ENCODE assay signal across 14 mouse cellular contexts in genomic region chr16:44018372-44018771, GRCm38 (mm10). TPM values are rescaled to one million over a fixed set of nuclear protein-coding genes. Genes with fewer than 3 reads are reported as not detected.
DNase-seq lines count a peak whose midpoint lies in the region; ATAC-seq and TF ChIP-seq lines count a peak whose summit lies in the region.
"Had no signal": no experiment of that assay in that cellular context is flagged by ENCODE, and none has a peak within 500 bp of the region (broad histone marks: within the 10 kb centered on the region; RNA-seq: fewer than 3 reads in every experiment).

No protein-coding gene starts in this region.

- peak; percentile 20 for DNase-seq in spleen, adult 12 weeks (ENCODE audit: low spot score)
- DNase-seq in spleen, postnatal 14 days (ENCODE audit: low spot score in 2 of 2) = no peak
- DNase-seq in T-cell, adult 2 months (ENCODE audit: low spot score) = no peak
- no peak for DNase-seq in gastrocnemius, adult 2 months
- DNase-seq: adrenal gland, postnatal 10 days; cerebellum, postnatal 36 days; gastrocnemius, postnatal 10 days; right cerebral cortex, postnatal 14 days; thymus, postnatal 36 days had no signal

- no peaks in the 10 kb centered on the region for H3K36me3 ChIP-seq in liver, embryonic 16.5 days (ENCODE audit: control insufficient read depth, insufficient read depth)
- H3K36me3 ChIP-seq: midbrain, embryonic 10.5 days had no signal

- no peaks in the 10 kb centered on the region for H3K27me3 ChIP-seq in liver, embryonic 16.5 days (ENCODE audit: control insufficient read depth, insufficient read depth, low read depth, low read length)

- no peak for TF ChIP-seq CTCF in gastrocnemius, adult 2 months (IDR thresholded peaks at IDR 0.05)

- WGBS in liver, embryonic 16.5 days (ENCODE audit: insufficient replicate concordance) = 12% methylated on average over 7 of the region's 7 CpGs

- no peak overlapping the region for H3K9ac ChIP-seq in liver, embryonic 16.5 days (ENCODE audit: low read depth, low read length)

- no peaks in the 10 kb centered on the region for H3K9me3 ChIP-seq in liver, embryonic 16.5 days (replicated peaks; ENCODE audit: control insufficient read depth, low read length)
- H3K9me3 ChIP-seq: midbrain, embryonic 10.5 days had no signal

- peaks cover 30% of the 10 kb centered on the region for H3K4me1 ChIP-seq in liver, embryonic 16.5 days (ENCODE audit: control insufficient read depth, low read depth, low read length)
- H3K4me1 ChIP-seq: midbrain, embryonic 10.5 days had no signal

- peak overlapping the region; percentile 61 for H3K27ac ChIP-seq in liver, embryonic 16.5 days (ENCODE audit: low read length)
- H3K27ac ChIP-seq in gastrocnemius, adult 2 months = no peak overlapping the region
- H3K27ac ChIP-seq: left cerebral cortex, adult 2 months; midbrain, embryonic 10.5 days had no signal

- H3K4me3 ChIP-seq in liver, embryonic 16.5 days (ENCODE audit: low read depth, low read length) = peak overlapping the region; percentile 6; the same call in 1 of the 2 replicates
- no peak overlapping the region for H3K4me3 ChIP-seq in gastrocnemius, adult 2 months
- H3K4me3 ChIP-seq: left cerebral cortex, adult 2 months; midbrain, embryonic 10.5 days had no signal

- H3K4me2 ChIP-seq in liver, embryonic 16.5 days (ENCODE audit: low read depth, low read length) = peak overlapping the region; percentile 40

- intact Hi-C loops in gastrocnemius, adult 2 months (cut with DNase I) = no loop called here

- ATAC-seq in erythroid progenitor cell, adult 5-6 weeks (replicated peaks; ENCODE audit: low FRiP score, poor library complexity, severe bottlenecking) = peak; percentile 96
- ATAC-seq in liver, embryonic 16.5 days (ENCODE audit: low read depth) = peak; percentile 97
- ATAC-seq in cerebellum, adult (ENCODE audit: insufficient number of reproducible peaks, low FRiP score, low TSS enrichment) = no peak

RNA-seq across cellular contexts. Expression of gene Zdhhc23, which starts 38.8 kb away (rescaled TPM):
- 1.7 and 2.2 TPM in 2 replicates for total RNA-seq in erythroid progenitor cell, adult 5-6 weeks (2015; ENCODE audit: low replicate concordance)
- total RNA-seq in erythroid progenitor cell, adult 5-6 weeks (2017; ENCODE audit: low replicate concordance) = 0.51 TPM in 1 of 2 replicates, not detected in the other
- 0.31 and 0.34 TPM in 2 replicates for polyA plus RNA-seq in liver, embryonic 16.5 days (2015; fragmentation: Nextera tagmentation; extraction: Ambion mirVana)
- total RNA-seq in gastrocnemius, adult 2 months (2021) = 10 to 100 TPM in 1 of 2 experiments, 1 to 10 TPM in 1; 8.4 to 24.7 TPM

RNA-seq across cellular contexts. Expression of gene Gramd1c, which starts 44.8 kb away (rescaled TPM):
- total RNA-seq in erythroid progenitor cell, adult 5-6 weeks (2015; ENCODE audit: low replicate concordance) = 0.84 and 2.5 TPM in 2 replicates
- 1.2 and 2.1 TPM in 2 replicates for total RNA-seq in erythroid progenitor cell, adult 5-6 weeks (2017; ENCODE audit: low replicate concordance)
- polyA plus RNA-seq in liver, embryonic 16.5 days (2015; fragmentation: Nextera tagmentation; extraction: Ambion mirVana) = 4.1 and 4.3 TPM in 2 replicates
- total RNA-seq in gastrocnemius, adult 2 months (2021) = under 1 TPM; 0.18 to 0.42 TPM
